Comparison of ENCODE assay signal across 22 mouse cellular contexts in the genomic region with DNA sequence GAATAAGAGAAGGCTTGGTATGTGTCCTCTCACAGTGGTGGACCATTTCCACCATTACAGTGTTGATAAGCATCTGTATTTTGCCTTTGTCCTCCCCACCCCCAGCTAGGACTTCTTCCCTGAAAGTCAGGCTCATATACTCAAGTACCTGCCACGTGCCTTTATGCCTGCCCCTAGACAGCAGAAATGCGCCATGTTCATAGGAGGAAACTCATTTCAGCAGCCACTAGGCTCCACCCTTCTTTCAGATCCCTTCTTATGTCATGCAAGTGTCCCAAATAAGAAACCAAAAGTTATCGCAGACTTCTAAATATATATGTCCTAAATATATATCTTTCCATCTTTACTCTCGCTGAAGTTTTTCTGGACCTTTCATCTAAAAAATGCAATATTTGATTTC. TPM values are rescaled to one million over a fixed set of nuclear protein-coding genes. Genes with fewer than 3 reads are reported as not detected.
"Had no signal": no experiment of that assay in that cellular context is flagged by ENCODE, and none has a peak within 500 bp of the region (broad histone marks: within the 10 kb centered on the region; RNA-seq: fewer than 3 reads in every experiment).

No protein-coding gene starts in this region.

- DNase-seq: liver, postnatal 0 days; lung, adult 2 months; lung, postnatal 14 days; lung, postnatal 36 days; retina, postnatal 1 day; right cerebral cortex, postnatal 25 days; right cerebral cortex, postnatal 4 days; spleen, adult 18-20 months; thymus, adult 18-20 months; thymus, postnatal 14 days; thymus, postnatal 36 days had no signal

- H3K4me1 ChIP-seq: lung, embryonic 15.5 days; megakaryocyte, embryonic 14.5 days; stomach, embryonic 15.5 days had no signal

- H3K9me3 ChIP-seq: lung, embryonic 15.5 days; midbrain, embryonic 13.5 days; midbrain, embryonic 15.5 days; neural tube, embryonic 13.5 days; neural tube, embryonic 15.5 days; stomach, embryonic 15.5 days had no signal

- H3K4me3 ChIP-seq: lung, embryonic 15.5 days; megakaryocyte, embryonic 14.5 days; midbrain, embryonic 13.5 days; midbrain, embryonic 15.5 days; neural tube, embryonic 13.5 days; neural tube, embryonic 15.5 days; stomach, embryonic 15.5 days had no signal

- H3K9ac ChIP-seq: liver, postnatal 0 days; lung, embryonic 15.5 days; midbrain, embryonic 13.5 days; midbrain, embryonic 15.5 days; neural tube, embryonic 13.5 days; neural tube, embryonic 15.5 days; stomach, embryonic 15.5 days had no signal

- H3K27me3 ChIP-seq: lung, embryonic 15.5 days; megakaryocyte, embryonic 14.5 days; midbrain, embryonic 13.5 days; midbrain, embryonic 15.5 days; neural tube, embryonic 13.5 days; neural tube, embryonic 15.5 days; stomach, embryonic 15.5 days had no signal

- H3K36me3 ChIP-seq: lung, embryonic 15.5 days; midbrain, embryonic 13.5 days; midbrain, embryonic 15.5 days; neural tube, embryonic 13.5 days; neural tube, embryonic 15.5 days; stomach, embryonic 15.5 days had no signal

- H3K4me2 ChIP-seq: lung, embryonic 15.5 days; midbrain, embryonic 11.5 days; midbrain, embryonic 13.5 days; midbrain, embryonic 15.5 days; neural tube, embryonic 13.5 days; neural tube, embryonic 15.5 days; stomach, embryonic 15.5 days had no signal

- H3K27ac ChIP-seq: lung, embryonic 15.5 days; macrophage; midbrain, embryonic 13.5 days; midbrain, embryonic 15.5 days; stomach, embryonic 15.5 days; stomach, postnatal 0 days had no signal

RNA-seq across cellular contexts. Expression of gene Map2, which starts 21.2 kb away (rescaled TPM):
- total RNA-seq: megakaryocyte progenitor cell, adult 5-6 weeks had no signal
